In genomic region chr5:139331742-139332141, GRCm38 (mm10) we compare ENCODE assay signal across 9 mouse cellular contexts. TPM values are rescaled to one million over a fixed set of nuclear protein-coding genes. Genes with fewer than 3 reads are reported as not detected.
A peak's percentile ranks its signal among the peaks of the same experiment; 100 is the strongest.
DNase-seq lines count a peak whose midpoint lies in the region; ATAC-seq and TF ChIP-seq lines count a peak whose summit lies in the region.
"Had no signal": no experiment of that assay in that cellular context is flagged by ENCODE, and none has a peak within 500 bp of the region (broad histone marks: within the 10 kb centered on the region; RNA-seq: fewer than 3 reads in every experiment).

No protein-coding gene starts in this region.

- peaks cover 18% of the 10 kb centered on the region for H3K36me3 ChIP-seq in liver, embryonic 12.5 days
- H3K36me3 ChIP-seq in intestine, embryonic 14.5 days (ENCODE audit: control insufficient read depth, insufficient read depth, low read length) = peaks cover 10% of the 10 kb centered on the region
- H3K36me3 ChIP-seq in limb, embryonic 10.5 days = peaks cover 23% of the 10 kb centered on the region
- no peaks in the 10 kb centered on the region for H3K36me3 ChIP-seq in testis, adult 2 months (ENCODE audit: control insufficient read depth, insufficient read depth, low read length)

- H3K27ac ChIP-seq in liver, embryonic 12.5 days = no peak overlapping the region
- H3K27ac ChIP-seq in cerebellum, adult 2 months (ENCODE audit: insufficient read depth, low read length) = no peak overlapping the region
- H3K27ac ChIP-seq in intestine, embryonic 14.5 days (ENCODE audit: low read depth) = peak overlapping the region; percentile 77; the same call in 1 of the 2 replicates
- H3K27ac ChIP-seq in limb, embryonic 10.5 days = no peak overlapping the region
- no peak overlapping the region for H3K27ac ChIP-seq in testis, adult 2 months (ENCODE audit: control insufficient read depth, insufficient read depth, low read depth, low read length)

- no peaks in the 10 kb centered on the region for H3K9me3 ChIP-seq in liver, embryonic 12.5 days (replicated peaks)
- H3K9me3 ChIP-seq in intestine, embryonic 14.5 days (ENCODE audit: control insufficient read depth, low read length) = no peaks in the 10 kb centered on the region
- H3K9me3 ChIP-seq in limb, embryonic 10.5 days (replicated peaks) = no peaks in the 10 kb centered on the region

- no peak for ATAC-seq in liver, embryonic 12.5 days
- peak; percentile 28 for ATAC-seq in intestine, embryonic 14.5 days (replicated peaks; ENCODE audit: low FRiP score, low TSS enrichment, low read depth)

- TF ChIP-seq CTCF in cerebellum, adult 2 months (IDR thresholded peaks at IDR 0.05; ENCODE audit: borderline replicate concordance, insufficient read depth, low read depth, low read length) = peak; percentile 97
- TF ChIP-seq CTCF in testis, adult 2 months (IDR thresholded peaks at IDR 0.05; ENCODE audit: control insufficient read depth, insufficient read depth, insufficient replicate concordance, low read depth, low read length) = peak; percentile 99

- no peak overlapping the region for H3K4me2 ChIP-seq in liver, embryonic 12.5 days
- no peak overlapping the region for H3K4me2 ChIP-seq in intestine, embryonic 14.5 days (ENCODE audit: low read length)

- no peak overlapping the region for H3K9ac ChIP-seq in liver, embryonic 12.5 days
- H3K9ac ChIP-seq in intestine, embryonic 14.5 days (ENCODE audit: low read length) = no peak overlapping the region

- H3K27me3 ChIP-seq in liver, embryonic 12.5 days (replicated peaks) = 0 out of 2 replicates have a peak, but pooled peaks cover 3% of the 10 kb centered on the region
- no peaks in the 10 kb centered on the region for H3K27me3 ChIP-seq in cerebellum, adult 2 months (ENCODE audit: control insufficient read depth, insufficient read depth, low read length)
- 0 out of 2 replicates have a peak, but pooled peaks cover 2% of the 10 kb centered on the region for H3K27me3 ChIP-seq in intestine, embryonic 14.5 days (replicated peaks; ENCODE audit: control insufficient read depth, insufficient read depth, low read length)
- H3K27me3 ChIP-seq in limb, embryonic 10.5 days (ENCODE audit: low read depth, poor library complexity, severe bottlenecking) = peaks cover 22% of the 10 kb centered on the region
- H3K27me3 ChIP-seq in testis, adult 2 months (ENCODE audit: control insufficient read depth, insufficient read depth, low read length) = no peaks in the 10 kb centered on the region

- TF ChIP-seq POLR2A in cerebellum, adult 2 months (IDR thresholded peaks at IDR 0.05; ENCODE audit: borderline replicate concordance, insufficient read depth, low read length) = no peak
- TF ChIP-seq POLR2A in testis, adult 2 months (IDR thresholded peaks at IDR 0.05; ENCODE audit: control insufficient read depth, low read depth, low read length) = no peak

- peaks cover 26% of the 10 kb centered on the region for H3K4me1 ChIP-seq in liver, embryonic 12.5 days
- H3K4me1 ChIP-seq in cerebellum, adult 2 months (ENCODE audit: control insufficient read depth, insufficient read depth, low read length) = peaks cover 12% of the 10 kb centered on the region
- H3K4me1 ChIP-seq in intestine, embryonic 14.5 days (replicated peaks; ENCODE audit: control insufficient read depth, insufficient read depth, low read length) = no peaks in the 10 kb centered on the region; the same call in 1 of the 2 replicates
- no peaks in the 10 kb centered on the region for H3K4me1 ChIP-seq in limb, embryonic 10.5 days
- H3K4me1 ChIP-seq in testis, adult 2 months (ENCODE audit: control insufficient read depth, insufficient read depth, low read length) = peaks cover 2% of the 10 kb centered on the region; the same call in 1 of the 2 replicates

- DNase-seq in liver = peak; percentile 79
- peak; percentile 71 to 87 for DNase-seq in cerebellum, adult 2 months
- peak; percentile 79 for DNase-seq in forelimb bud, embryonic 11.5 days (ENCODE audit: low read depth, low spot score)
- DNase-seq in intestine, embryonic 14.5 days (ENCODE audit: low spot score) = peak; percentile 99
- DNase-seq in limb, embryonic 10.5 days (ENCODE audit: low spot score) = peak; percentile 88
- DNase-seq in neural tube, embryonic 10.5 days (ENCODE audit: extremely low spot score, low spot score) = peak; percentile 89

- no peak overlapping the region for H3K4me3 ChIP-seq in liver, embryonic 12.5 days
- H3K4me3 ChIP-seq in cerebellum, adult 2 months (replicated peaks; ENCODE audit: insufficient read depth, low read depth, low read length) = no peak overlapping the region
- H3K4me3 ChIP-seq in intestine, embryonic 14.5 days (ENCODE audit: low read depth, low read length) = no peak overlapping the region
- H3K4me3 ChIP-seq in limb, embryonic 10.5 days = no peak overlapping the region
- H3K4me3 ChIP-seq in testis, adult 2 months (ENCODE audit: control insufficient read depth, low read depth, low read length) = no peak overlapping the region
- H3K4me3 ChIP-seq: myocyte had no signal

- 19% methylated on average over 8 of the region's 8 CpGs for WGBS in liver, embryonic 12.5 days (ENCODE audit: insufficient replicate concordance)
- 20% methylated on average over 8 of the region's 8 CpGs for WGBS in cerebellum, adult 2 months
- 19% methylated on average over 8 of the region's 8 CpGs for WGBS in intestine, embryonic 14.5 days
- WGBS in limb, embryonic 10.5 days = 23% methylated on average over 8 of the region's 8 CpGs

RNA-seq across cellular contexts. Expression of gene Adap1, which starts 6.3 kb away (rescaled TPM):
- polyA plus RNA-seq in liver, embryonic 12.5 days (2016; fragmentation: Nextera tagmentation; extraction: Ambion mirVana) = 6.7 and 7.3 TPM in 2 replicates
- polyA plus RNA-seq in cerebellum, adult 2 months (2012; rRNA removed) = 156 and 163 TPM in 2 replicates
- polyA plus RNA-seq in intestine, embryonic 14.5 days (2014; fragmentation: Nextera tagmentation; extraction: Ambion mirVana) = 4.7 and 7.7 TPM in 2 replicates
- 0.26 and 0.46 TPM in 2 replicates for polyA plus RNA-seq in limb, embryonic 10.5 days (2016; fragmentation: Nextera tagmentation; extraction: Ambion mirVana)
- polyA plus RNA-seq in testis, adult 2 months (2012; rRNA removed) = 7.8 and 8.7 TPM in 2 replicates

RNA-seq across cellular contexts. Expression of gene Cox19, which starts 19.5 kb away (rescaled TPM):
- polyA plus RNA-seq in liver, embryonic 12.5 days (2016; fragmentation: Nextera tagmentation; extraction: Ambion mirVana) = 72.3 and 73.8 TPM in 2 replicates
- 87.4 and 91.1 TPM in 2 replicates for polyA plus RNA-seq in cerebellum, adult 2 months (2012; rRNA removed)
- polyA plus RNA-seq in intestine, embryonic 14.5 days (2014; fragmentation: Nextera tagmentation; extraction: Ambion mirVana) = 149 and 150 TPM in 2 replicates
- 110 and 118 TPM in 2 replicates for polyA plus RNA-seq in limb, embryonic 10.5 days (2016; fragmentation: Nextera tagmentation; extraction: Ambion mirVana)
- polyA plus RNA-seq in testis, adult 2 months (2012; rRNA removed) = 42.2 and 49.9 TPM in 2 replicates

RNA-seq across cellular contexts. Expression of gene Cyp2w1, which starts 20.7 kb away (rescaled TPM):
- polyA plus RNA-seq in liver, embryonic 12.5 days (2016; fragmentation: Nextera tagmentation; extraction: Ambion mirVana) = not detected in 2 replicates
- not detected in 2 replicates for polyA plus RNA-seq in cerebellum, adult 2 months (2012; rRNA removed)
- 5.9 and 9.1 TPM in 2 replicates for polyA plus RNA-seq in intestine, embryonic 14.5 days (2014; fragmentation: Nextera tagmentation; extraction: Ambion mirVana)
- not detected in 2 replicates for polyA plus RNA-seq in limb, embryonic 10.5 days (2016; fragmentation: Nextera tagmentation; extraction: Ambion mirVana)
- 0.07 TPM in 1 of 2 replicates, not detected in the other for polyA plus RNA-seq in testis, adult 2 months (2012; rRNA removed)
- polyA plus RNA-seq: myocyte had no signal

RNA-seq across cellular contexts. Expression of gene Gpr146, which starts 45.8 kb away (rescaled TPM):
- polyA plus RNA-seq in liver, embryonic 12.5 days (2016; fragmentation: Nextera tagmentation; extraction: Ambion mirVana) = 18.3 and 19.3 TPM in 2 replicates
- 16.4 and 17.3 TPM in 2 replicates for polyA plus RNA-seq in cerebellum, adult 2 months (2012; rRNA removed)
- polyA plus RNA-seq in intestine, embryonic 14.5 days (2014; fragmentation: Nextera tagmentation; extraction: Ambion mirVana) = 1.4 and 1.7 TPM in 2 replicates
- 2.2 and 2.3 TPM in 2 replicates for polyA plus RNA-seq in limb, embryonic 10.5 days (2016; fragmentation: Nextera tagmentation; extraction: Ambion mirVana)
- polyA plus RNA-seq in testis, adult 2 months (2012; rRNA removed) = 1.2 TPM in 2 replicates

Comparison
In these comparisons a context has a peak if more than half of its experiments do, and no peak if none do; other contexts are left out.
1. RNA of gene Adap1, which starts 6.3 kb away (polyA plus RNA-seq): 156 to 163 TPM in cerebellum, adult 2 months; 7.8 to 8.7 TPM in testis, adult 2 months, 4.7 to 7.7 TPM in intestine, embryonic 14.5 days, 6.7 to 7.3 TPM in liver, embryonic 12.5 days and 0.26 to 0.46 TPM in limb, embryonic 10.5 days; every median in the first group is over 10 times any median in the second.
2. Peak in every context shown above with its lines, with median percentiles within 50 percentile points of each other: DNase-seq.